Mouse (Mus musculus) limb, embryonic 14.5 days (tissue): ENCODE data around the gene Crip2. TPM values are rescaled to one million over a fixed set of nuclear protein-coding genes. Genes with fewer than 3 reads are reported as not detected.

Experiments
- ATAC-seq: fragments of 200-750 bp; cut with Nextera tagmentation; 2 replicates; pipeline ENCODE4 v1.8.0; 2017; ENCODE audit warnings: low read depth, moderate number of reproducible peaks, moderate TSS enrichment; ENCODE audit not compliant: low FRiP score
- DNase-seq: peaks from one replicate; pipeline ENCODE4 v3.0.0-alpha.2; 2015; ENCODE audit warnings: low spot score
- H3K27ac ChIP-seq: fragments of 300-500 bp; sonication (generic); replicated peaks from 2 replicates; pipeline ENCODE4 v1.5.1; 2014; ENCODE audit warnings: low read depth, mild to moderate bottlenecking, low read length, moderate library complexity, mixed read lengths
- H3K27me3 ChIP-seq: fragments of 300-500 bp; sonication (generic); 2 replicates; pipeline ENCODE4 v1.6.1; 2014; ENCODE audit warnings: low read length, mixed read lengths; ENCODE audit not compliant: control insufficient read depth, insufficient read depth
- H3K36me3 ChIP-seq: fragments of 300-500 bp; sonication (generic); 2 replicates; pipeline ENCODE4 v1.6.1; 2014; ENCODE audit warnings: mild to moderate bottlenecking, low read length, moderate library complexity, mixed read lengths; ENCODE audit not compliant: control insufficient read depth, insufficient read depth
- H3K4me1 ChIP-seq: fragments of 300-500 bp; sonication (generic); 2 replicates; pipeline ENCODE4 v1.6.1; 2014; ENCODE audit warnings: antibody characterized with exemption, low read length, mixed read lengths; ENCODE audit not compliant: control insufficient read depth, insufficient read depth
- H3K4me2 ChIP-seq: fragments of 300-500 bp; sonication (generic); replicated peaks from 2 replicates; pipeline ENCODE4 v1.6.1; 2014; ENCODE audit warnings: low read depth, mild to moderate bottlenecking, low read length, moderate library complexity; ENCODE audit not compliant: severe bottlenecking
- H3K4me3 ChIP-seq: fragments of 300-500 bp; sonication (generic); replicated peaks from 2 replicates; pipeline ENCODE4 v1.5.1; 2014; ENCODE audit warnings: low read length
- H3K9ac ChIP-seq: fragments of 300-500 bp; sonication (generic); 2 replicates; pipeline ENCODE4 v1.6.1; 2014; ENCODE audit warnings: mild to moderate bottlenecking, low read depth, low read length, moderate library complexity; ENCODE audit not compliant: severe bottlenecking
- H3K9me3 ChIP-seq: fragments of 300-500 bp; sonication (generic); 2 replicates; pipeline ENCODE4 v1.6.1; 2016; ENCODE audit warnings: low read length; ENCODE audit not compliant: control insufficient read depth
- POLR2A ChIP-seq: fragments of 200-500 bp; IDR thresholded peaks from 2 replicates; pipeline ENCODE4 v1.8.0; 2012; ENCODE audit warnings: inconsistent platforms, mild to moderate bottlenecking, moderate library complexity, borderline replicate concordance; ENCODE audit not compliant: insufficient read depth, insufficient read length; ENCODE audit errors: extremely low read depth
- WGBS: fragments of 180-500 bp; shearing (Covaris S2); extraction: QIAGEN DNeasy Blood & Tissue Kit; methylation state at CpG from one replicate; pipeline ENCODE4 v1.1.7; 2014; 5-methylcytosine and 5-hydroxymethylcytosine counted together
- polyA plus RNA-seq, 2 experiments: library from polyadenylated mRNA; depleted of rRNA in 1 of 2; stranded (reverse) in 1 of 2; unstranded in 1 of 2; fragments of >200 nt; fragmentation: Nextera tagmentation in 1 of 2; extraction: Ambion mirVana in 1 of 2; gene quantifications; 2 replicates each; pipeline versions ENCODE4 v1.2.1 to v1.2.3; 2012 to 2014

The Crip2 gene
- polyA plus RNA-seq, 2 experiments: 91.4 to 99.1 TPM

- no peak for DNase-seq
- 87% methylated on average over 17 of the region's 17 CpGs for WGBS
- Histone ChIP-seq H3K27ac (no peak overlapping the region), H3K4me1 (peaks cover 8% of the 10 kb centered on the region), H3K4me2 (no peak overlapping the region), H3K36me3 (peaks cover 74% of the 10 kb centered on the region), H3K27me3 (peaks cover 15% of the 10 kb centered on the region), H3K9me3 (no peaks in the 10 kb centered on the region), H3K4me3 (no peak overlapping the region), H3K9ac (no peak overlapping the region)
- no peak for ATAC-seq
- TF ChIP-seq POLR2A: no peak
Measured at GRCm38 (mm10) chr12:113136492-113137020, 3.5 kb upstream of the Crip2 start.

GRCm38 (mm10) chr12:113137260-113138213 is 2.5 kb upstream of the Crip2 start:
- H3K4me3 ChIP-seq: no peak overlapping the region
- ATAC-seq (no peak), DNase-seq (no peak)
- peaks cover 13% of the 10 kb centered on the region for H3K4me1 ChIP-seq
- no peak overlapping the region for H3K4me2 ChIP-seq
- TF ChIP-seq POLR2A: no peak
- WGBS: 89% methylated on average over 18 of the region's 18 CpGs
- no peaks in the 10 kb centered on the region for H3K9me3 ChIP-seq
- no peak overlapping the region for H3K27ac ChIP-seq
- H3K27me3 ChIP-seq: peaks cover 23% of the 10 kb centered on the region
- no peak overlapping the region for H3K9ac ChIP-seq
- H3K36me3 ChIP-seq: peaks cover 64% of the 10 kb centered on the region

DNA sequence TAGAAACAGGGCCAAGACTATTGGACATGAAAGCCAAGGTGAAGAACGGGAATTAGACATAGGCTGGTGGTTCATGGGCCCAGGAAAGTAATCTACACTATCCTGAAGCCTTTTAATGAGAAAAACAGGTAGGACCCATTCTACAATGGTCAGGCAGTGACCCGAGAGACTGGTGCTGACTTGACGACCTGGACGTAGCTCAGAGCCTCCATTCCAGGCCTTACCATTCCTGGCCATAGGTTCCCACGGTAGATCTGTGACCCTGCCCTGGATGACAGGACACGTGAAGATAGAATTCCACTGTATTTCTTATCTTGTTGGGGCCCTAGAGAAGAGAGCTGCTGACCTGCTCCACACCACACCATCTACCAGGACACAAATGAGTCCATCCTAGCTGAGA is 1.7 kb upstream of the Crip2 start:
- no peak for TF ChIP-seq POLR2A
- no peak overlapping the region for H3K9ac ChIP-seq
- 74% methylated on average over 6 of the region's 6 CpGs for WGBS

GRCm38 (mm10) chr12:113138901-113139864 is 853 bp upstream of the Crip2 start:
- ATAC-seq: no peak
- peak overlapping the region; percentile 15; the same call in 1 of the 2 replicates for H3K27ac ChIP-seq
- DNase-seq: no peak

More for the DNA sequence above, 1.7 kb upstream of the Crip2 start:
- no peak for DNase-seq
- no peak for ATAC-seq
- Histone ChIP-seq H3K9me3 (no peaks in the 10 kb centered on the region), H3K36me3 (peaks cover 56% of the 10 kb centered on the region), H3K27me3 (peaks cover 26% of the 10 kb centered on the region), H3K4me2 (no peak overlapping the region), H3K27ac (no peak overlapping the region), H3K4me1 (peaks cover 18% of the 10 kb centered on the region), H3K4me3 (no peak overlapping the region)

More at GRCm38 (mm10) chr12:113138901-113139864, 853 bp upstream of the Crip2 start:
- TF ChIP-seq POLR2A: no peak
- no peak overlapping the region for H3K9ac ChIP-seq
- H3K9me3 ChIP-seq: no peaks in the 10 kb centered on the region
- 41% methylated on average over 11 of the region's 11 CpGs for WGBS
- peaks cover 47% of the 10 kb centered on the region for H3K36me3 ChIP-seq
- H3K4me2 ChIP-seq: peak overlapping the region; percentile 91
- H3K4me1 ChIP-seq: peaks cover 18% of the 10 kb centered on the region
- peak overlapping the region; percentile 48 for H3K4me3 ChIP-seq
- H3K27me3 ChIP-seq: peaks cover 27% of the 10 kb centered on the region
